Mouse (Mus musculus) kidney, adult 2 months (tissue): ENCODE data around the gene Nfyc.

Experiments used
- CTCF ChIP-seq: fragments of 200-500 bp; conservative IDR thresholded peaks from 2 replicates; pipeline ENCODE4 v1.5.1; 2011; ENCODE audit warnings: low read depth, mild to moderate bottlenecking, control low read depth, low read length, moderate library complexity, mixed read lengths; ENCODE audit not compliant: insufficient read depth, insufficient read length
- POLR2A ChIP-seq: fragments of 200-500 bp; IDR thresholded peaks from one replicate; pipeline ENCODE4 v1.6.1; 2011; ENCODE audit warnings: low read depth, low read length, control low read depth

DNA sequence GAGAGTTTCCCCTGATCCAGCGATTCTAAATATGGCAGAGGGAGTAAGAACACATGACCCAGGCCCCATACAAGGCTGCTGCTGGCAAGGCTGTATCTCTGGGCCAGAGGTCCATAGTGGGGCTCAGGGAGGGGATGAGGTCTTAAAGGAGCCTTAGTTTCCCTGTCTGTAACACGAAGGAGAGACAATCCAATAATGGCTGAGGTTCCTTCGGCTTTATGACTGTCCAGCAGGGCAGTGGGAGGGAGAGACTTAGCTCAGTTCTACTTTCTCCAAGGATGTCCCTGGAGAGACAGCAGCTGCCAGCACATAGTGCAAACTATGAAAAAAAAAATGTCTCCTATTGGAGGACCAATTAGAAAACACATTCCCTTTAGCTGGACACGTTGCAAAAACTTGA, 105.2 kb downstream of the Nfyc start:
- TF ChIP-seq CTCF: no peak
- no peak for TF ChIP-seq POLR2A
